Mouse (Mus musculus) right cerebral cortex, adult 18-20 months (tissue): Measurements from ENCODE around the gene Naga.

Source experiments
- DNase-seq: peaks from one replicate; pipeline ENCODE4 v3.0.0; 2022; ENCODE audit warnings: mixed read lengths

The Naga gene

DNA sequence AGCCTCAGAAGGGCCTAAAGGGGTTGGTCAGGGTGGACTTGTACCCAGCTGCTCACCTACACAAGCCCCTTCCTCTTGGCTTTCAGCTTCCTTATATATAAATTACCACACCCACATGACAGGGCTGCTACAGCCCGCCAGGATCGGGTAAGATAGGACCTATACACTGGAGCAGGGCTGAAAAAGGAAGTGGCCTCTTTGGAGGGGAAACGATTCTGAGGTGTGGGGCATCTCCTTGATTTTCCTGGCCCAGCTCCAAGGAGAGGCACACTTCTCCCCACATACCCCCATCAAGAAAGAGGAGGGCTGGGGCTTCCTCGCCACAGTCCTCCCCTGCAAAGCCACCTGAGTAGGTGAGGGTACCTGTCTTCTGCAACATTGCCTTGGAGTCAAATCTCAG lies 850 bp downstream of the Naga start:
- no peak for DNase-seq

DNA sequence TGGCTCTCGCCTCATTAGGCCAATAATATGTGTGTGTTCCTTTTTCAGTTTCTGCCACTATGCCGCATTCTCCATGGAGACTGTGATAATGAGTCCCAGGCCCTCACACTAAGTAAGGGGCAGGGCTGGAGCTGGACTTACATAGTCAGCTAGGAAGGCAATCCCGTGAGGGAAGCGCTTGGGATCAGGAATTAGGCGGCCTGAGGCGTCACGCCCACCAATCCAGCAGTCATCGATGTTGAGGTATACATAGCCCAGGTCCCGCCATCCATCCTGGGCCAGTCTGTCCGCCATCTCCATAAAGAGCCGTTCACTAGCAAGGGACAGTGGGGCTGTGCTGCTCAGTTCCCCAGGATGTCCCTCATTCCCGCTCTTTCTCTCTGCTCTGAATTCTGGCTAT lies 2.1 kb downstream of the Naga start:
- DNase-seq: no peak

DNA sequence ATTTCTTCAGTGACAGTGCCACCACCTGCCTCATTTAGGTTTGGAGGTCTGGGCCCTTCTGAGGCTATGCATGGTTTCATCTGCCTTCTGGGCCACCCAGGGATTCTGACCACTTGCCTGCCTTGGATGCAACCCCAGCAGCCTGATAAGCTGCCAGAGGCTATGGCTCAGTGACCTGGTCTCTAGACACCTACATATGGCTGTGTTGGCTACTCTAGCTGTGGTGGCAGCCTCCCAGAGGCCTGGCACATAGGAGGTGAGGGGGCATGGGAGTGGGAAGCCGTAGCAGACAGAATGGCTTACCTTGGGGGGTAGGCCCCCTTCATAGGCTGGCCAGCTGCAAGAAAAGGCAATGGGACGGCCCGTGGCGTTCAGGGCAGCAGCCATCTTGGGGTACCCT lies 3.5 kb downstream of the Naga start:
- DNase-seq: no peak

DNA sequence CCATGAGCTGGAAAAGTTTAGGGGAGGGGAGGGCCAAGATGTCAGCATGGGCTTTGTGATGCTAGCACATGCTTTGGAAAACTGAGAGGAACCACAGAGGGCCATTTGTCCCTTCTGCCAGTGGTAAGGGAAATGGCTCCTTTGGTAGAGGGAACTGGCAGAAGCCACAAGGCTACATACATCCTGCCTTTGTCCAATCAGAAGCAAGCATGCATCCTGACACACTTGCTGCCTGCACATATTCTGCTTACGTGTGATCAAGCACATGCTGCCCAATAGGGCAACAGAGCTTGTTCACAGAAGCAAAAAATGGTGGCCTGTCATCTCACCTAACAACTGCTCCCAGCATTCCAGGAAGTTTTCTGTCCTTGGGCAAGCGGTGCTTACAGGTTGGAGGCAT lies 13.3 kb downstream of the Naga start:
- DNase-seq: no peak

DNA sequence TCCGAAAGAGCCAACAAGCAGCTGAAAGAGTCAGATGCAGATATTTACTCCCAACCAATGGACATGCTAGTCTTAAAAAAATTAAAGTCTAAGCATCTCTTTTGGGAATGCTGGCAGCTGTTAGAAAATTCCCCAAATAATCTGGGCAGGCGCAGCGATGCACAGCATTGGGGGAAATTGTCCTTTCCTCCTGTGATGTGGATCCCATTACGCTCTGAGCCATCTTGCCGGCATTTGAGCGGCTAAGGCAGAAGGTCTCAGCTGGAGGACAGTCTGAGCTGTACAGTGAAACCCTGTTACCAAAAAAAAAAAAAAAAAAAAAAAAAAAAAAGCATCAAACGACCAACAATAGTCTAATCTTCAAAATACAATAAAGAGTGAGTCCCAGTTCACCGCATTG lies 16.5 kb downstream of the Naga start:
- DNase-seq: no peak

DNA sequence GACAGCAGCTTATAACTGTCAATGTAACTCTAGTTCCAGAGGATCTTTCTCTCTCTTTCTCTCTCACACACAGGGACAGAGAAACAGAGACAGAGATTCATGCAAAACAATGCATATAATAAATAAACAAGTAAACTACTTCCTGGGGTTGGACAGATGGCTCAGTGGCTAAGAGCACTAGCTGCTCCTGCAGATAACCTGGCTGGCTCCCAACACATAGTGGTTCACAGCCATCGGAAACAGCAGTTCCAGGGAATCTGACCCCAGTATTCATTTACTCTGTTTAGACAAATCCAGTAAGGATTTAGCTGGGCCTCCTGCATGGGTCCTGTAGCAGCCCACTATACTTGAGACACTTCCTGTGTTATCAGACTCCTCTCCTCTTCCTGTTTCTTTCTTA lies 19.1 kb downstream of the Naga start:
- no peak for DNase-seq

DNA sequence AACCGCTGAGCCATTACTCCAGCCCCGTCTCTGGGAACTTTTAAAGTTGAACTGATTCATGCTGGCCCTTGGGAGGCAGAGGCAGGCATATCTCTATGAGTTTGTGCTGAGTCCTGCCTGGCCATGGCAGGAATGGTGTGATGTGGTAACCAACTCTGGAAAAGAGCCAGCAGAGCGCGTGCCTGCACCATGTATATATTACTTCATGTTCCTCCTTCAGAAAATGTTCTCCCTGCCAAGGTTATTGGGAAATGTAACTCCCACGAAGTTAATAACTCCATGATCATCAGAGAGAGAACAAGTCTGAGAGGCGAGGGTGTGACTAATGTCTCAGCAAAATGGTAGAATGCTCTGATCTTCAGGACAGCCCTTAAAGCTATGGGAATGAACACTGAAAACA lies 20.9 kb downstream of the Naga start:
- no peak for DNase-seq

DNA sequence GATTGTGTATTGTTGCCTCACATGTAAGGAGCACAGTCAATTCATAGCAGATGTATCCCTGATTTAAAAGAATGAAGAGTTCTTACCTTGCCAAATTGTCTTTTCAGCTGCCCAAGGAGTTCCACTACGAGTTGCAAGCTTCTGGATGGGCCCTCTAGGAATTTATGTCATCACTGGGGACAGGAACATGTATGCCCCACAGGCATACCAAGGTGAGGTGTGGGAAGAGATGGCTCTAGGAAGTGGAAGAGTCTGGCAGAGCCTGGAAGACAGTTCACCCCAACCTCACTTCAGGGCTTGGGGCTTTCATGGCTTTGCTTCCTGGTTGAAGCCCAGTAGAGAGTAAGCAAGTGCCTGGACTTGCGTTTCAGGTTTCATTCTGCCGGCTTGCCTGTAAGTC lies 30.3 kb downstream of the Naga start:
- DNase-seq: no peak

DNA sequence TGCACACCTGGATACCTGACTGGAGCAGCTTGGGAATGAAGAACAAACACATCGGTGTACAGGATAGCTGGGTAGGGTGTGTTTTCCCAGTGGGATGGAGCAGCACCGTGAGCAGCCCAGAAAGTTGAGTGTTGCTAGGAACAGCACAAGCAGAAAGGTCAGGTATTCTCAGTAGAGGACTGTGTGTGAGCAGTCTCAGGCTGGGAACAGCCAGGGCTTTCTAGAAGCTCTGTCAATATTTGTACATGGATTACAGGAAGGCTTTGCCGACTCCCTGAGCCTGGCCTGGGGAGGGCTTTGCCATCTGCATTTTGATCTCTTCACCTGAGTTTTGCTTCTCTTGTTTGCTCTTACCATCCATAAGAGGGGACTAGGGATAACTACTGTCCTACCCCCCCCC lies 31.6 kb downstream of the Naga start:
- DNase-seq: no peak

DNA sequence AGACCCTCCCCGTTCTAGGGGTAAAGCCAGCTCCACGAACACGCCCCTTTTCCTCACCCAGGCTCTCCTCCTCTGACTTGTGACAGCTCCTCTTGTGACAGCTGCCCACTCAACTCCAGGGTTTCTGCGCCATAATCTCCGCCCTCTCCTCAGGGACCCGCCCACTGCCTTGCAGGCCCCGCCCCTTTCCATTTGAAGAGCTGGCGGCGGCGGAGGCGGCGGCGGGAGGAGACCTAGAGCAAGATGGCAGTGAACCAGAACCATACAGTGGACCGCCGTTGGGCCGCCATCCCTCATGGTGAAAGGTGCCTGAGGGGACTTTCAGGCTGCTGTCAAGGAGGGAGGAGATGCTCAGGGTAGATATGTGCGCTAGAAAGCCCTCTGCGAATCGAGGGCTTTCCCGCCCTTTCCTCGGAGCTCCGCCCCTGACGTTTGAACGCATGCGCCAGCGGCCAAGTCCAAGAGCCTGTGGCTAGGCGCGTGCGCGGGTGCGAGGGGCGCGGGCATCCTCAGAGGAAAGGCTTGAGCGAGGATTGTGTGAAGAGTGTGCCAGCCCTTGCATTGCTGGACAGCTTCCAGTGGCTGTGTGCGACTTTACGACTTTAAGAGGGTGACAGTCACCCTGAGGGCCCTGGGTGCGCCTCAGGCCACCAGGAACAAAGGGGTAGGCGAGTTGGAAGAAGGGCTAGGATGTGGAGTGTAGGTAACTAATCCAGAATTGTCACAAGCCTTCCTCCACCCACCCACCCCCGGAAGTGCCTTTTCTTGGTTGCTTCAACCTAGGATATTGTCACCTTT lies 39.8 kb downstream of the Naga start, which contains the start of gene Wbp2nl:
Gene Wbp2nl, plus strand, starts transcription at position 191 of the 798 bp plus-strand sequence.
- no peak for DNase-seq

DNA sequence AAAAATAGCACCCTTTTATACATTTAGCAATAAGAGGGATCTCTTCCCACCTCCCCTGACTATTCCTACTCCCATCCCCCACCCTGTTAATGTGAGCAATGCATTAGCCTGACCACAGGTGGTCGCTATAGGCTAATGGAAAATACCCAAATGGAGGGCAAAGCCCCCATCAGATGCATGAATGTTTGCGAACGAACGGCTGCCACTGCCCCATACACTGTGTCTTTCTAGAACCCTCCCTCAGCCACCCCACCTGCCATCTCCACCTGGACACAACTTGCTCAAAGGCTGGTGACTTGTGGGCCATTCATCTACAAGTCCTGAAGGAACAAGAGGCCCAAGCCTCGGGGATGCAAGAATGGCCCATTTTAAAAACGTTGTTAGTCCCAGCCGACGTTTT lies 44.7 kb downstream of the Naga start:
- DNase-seq: no peak

DNA sequence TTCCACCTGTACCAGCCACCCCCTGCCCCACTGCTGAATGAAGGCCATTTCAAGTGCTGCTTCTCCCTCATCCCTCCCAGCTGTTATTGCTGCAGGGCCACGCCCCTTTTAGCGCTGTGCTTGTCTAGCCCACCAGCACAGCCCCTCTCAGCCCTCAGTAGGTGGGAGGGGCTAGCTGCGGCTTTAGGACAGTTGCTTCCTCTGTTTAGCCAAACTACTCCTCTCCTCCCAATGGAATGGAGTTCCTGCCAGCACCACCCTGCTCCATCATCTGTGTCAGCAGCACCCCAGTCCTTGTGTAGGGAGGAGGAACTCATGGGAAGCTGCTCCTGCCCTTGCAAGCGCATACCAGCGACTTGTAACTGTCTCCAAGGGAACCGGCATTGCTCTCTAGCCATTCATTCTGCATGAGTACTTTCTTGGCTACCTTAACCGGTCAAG lies 45.4 kb downstream of the Naga start:
- DNase-seq: no peak

DNA sequence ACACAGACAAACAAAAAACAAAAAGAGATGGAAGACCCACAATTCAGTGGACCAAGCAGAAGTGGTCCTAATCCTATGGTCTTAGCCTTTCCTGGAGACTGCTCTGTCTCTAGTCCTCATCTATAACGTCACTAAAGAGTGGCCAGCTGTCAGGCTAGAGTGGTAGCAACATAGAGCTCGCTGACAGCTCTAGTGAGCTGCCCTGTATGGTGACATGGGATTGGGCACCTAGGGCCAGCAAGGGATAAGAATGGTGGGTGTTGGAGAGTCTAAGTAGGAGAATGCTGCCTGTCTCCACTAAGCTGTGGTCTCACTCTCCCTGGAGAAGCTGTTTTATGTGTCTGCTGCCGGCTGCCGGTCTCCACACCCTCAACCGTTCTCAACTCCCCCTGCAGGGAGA lies 45.9 kb downstream of the Naga start:
- no peak for DNase-seq

DNA sequence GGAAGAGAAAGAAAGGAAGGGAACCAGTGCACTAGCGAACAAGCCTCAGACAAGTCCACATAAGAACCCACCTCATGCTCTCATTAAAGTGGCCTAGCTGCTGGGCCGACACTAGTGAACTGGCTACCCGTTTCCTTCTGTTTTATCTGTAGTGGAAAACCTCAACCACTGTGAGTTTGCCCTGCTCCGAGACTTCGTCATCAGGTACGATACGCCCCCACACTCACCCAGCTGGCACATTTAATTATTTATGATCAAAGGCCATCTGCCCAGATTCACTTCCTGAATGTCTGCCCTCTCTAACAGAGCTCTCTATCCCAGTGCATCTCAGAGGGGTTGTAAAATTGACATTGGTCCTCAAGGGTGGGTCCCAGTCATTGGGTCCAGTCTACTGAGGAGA lies 48.5 kb downstream of the Naga start:
- no peak for DNase-seq

DNA sequence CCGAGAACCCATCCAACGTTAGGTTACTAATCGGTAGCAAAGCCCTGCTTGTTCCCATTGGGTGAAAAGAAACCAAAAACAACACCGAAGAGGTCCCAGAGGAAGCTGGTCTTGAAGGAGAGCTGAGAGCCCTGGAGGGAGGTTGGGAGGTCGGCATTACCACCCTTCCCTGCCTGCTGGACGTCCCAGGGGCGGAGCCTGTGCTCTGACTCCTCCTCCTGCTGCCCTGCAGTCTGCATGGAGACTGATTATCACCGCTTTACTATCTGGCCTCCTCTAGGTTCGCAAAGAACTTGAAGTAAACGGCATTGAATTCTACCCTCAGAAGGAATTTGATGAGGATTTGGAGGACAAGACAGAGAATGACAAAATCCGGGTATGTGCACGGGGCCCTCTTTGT lies 52.6 kb downstream of the Naga start:
- no peak for DNase-seq

DNA sequence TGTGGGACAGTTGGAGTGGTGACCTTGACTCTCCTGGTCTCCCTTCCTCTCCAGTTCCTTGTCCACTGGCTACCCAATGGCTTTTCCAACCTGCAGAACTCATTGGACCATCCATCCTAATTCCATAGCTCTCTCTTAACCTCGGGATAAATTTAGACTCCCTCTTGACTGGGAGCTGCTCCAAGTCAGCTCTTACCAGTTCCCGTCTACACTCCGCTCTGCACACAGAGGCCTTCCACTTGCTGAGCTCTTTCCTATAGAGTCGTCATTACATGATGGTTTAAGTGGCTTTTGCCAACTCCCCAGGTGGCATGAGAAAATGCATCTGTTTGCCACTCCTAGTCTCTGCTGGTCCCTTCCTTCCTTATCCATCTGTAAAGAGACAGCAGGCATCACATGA lies 58.1 kb downstream of the Naga start:
- DNase-seq: no peak
